Mouse (Mus musculus) embryonic facial prominence, embryonic 14.5 days (tissue): Measurements from ENCODE around the gene Pdk2. TPM values are rescaled to one million over a fixed set of nuclear protein-coding genes. Genes with fewer than 3 reads are reported as not detected.

ENCODE experiments used
- ATAC-seq: fragments of 200-750 bp; cut with Nextera tagmentation; 2 replicates; pipeline ENCODE4 v1.8.0; 2017; ENCODE audit warnings: low read depth, moderate number of reproducible peaks, moderate TSS enrichment
- DNase-seq: peaks from one replicate; pipeline ENCODE4 v3.0.0-alpha.2; 2015; ENCODE audit warnings: low spot score
- H3K27ac ChIP-seq: fragments of 300-500 bp; sonication (generic); replicated peaks from 2 replicates; pipeline ENCODE4 v1.5.1; 2014; ENCODE audit warnings: low read depth, mild to moderate bottlenecking, low read length, moderate library complexity
- H3K27me3 ChIP-seq: fragments of 300-500 bp; sonication (generic); replicated peaks from 2 replicates; pipeline ENCODE4 v1.6.1; 2014; ENCODE audit warnings: low read length; ENCODE audit not compliant: control insufficient read depth, insufficient read depth
- H3K36me3 ChIP-seq: fragments of 300-500 bp; sonication (generic); 2 replicates; pipeline ENCODE4 v1.6.1; 2014; ENCODE audit warnings: low read length, mixed read lengths; ENCODE audit not compliant: control insufficient read depth, insufficient read depth
- H3K4me1 ChIP-seq: fragments of 300-500 bp; sonication (generic); 2 replicates; pipeline ENCODE4 v1.6.1; 2014; ENCODE audit warnings: antibody characterized with exemption, low read length; ENCODE audit not compliant: control insufficient read depth, insufficient read depth
- H3K4me2 ChIP-seq: fragments of 300-500 bp; sonication (generic); 2 replicates; pipeline ENCODE4 v1.6.1; 2014; ENCODE audit warnings: low read depth, mild to moderate bottlenecking, low read length, moderate library complexity, mixed read lengths
- H3K4me3 ChIP-seq: fragments of 300-500 bp; sonication (generic); 2 replicates; pipeline ENCODE4 v1.5.1; 2014; ENCODE audit warnings: low read depth, mild to moderate bottlenecking, low read length
- H3K9ac ChIP-seq: fragments of 300-500 bp; sonication (generic); 2 replicates; pipeline ENCODE4 v1.6.1; 2014; ENCODE audit warnings: low read depth, mild to moderate bottlenecking, low read length, moderate library complexity, mixed read lengths
- H3K9me3 ChIP-seq: fragments of 300-500 bp; sonication (generic); 2 replicates; pipeline ENCODE4 v1.6.1; 2016; ENCODE audit warnings: low read length; ENCODE audit not compliant: control insufficient read depth
- WGBS: fragments of 180-500 bp; shearing (Covaris S2); extraction: QIAGEN DNeasy Blood & Tissue Kit; methylation state at CpG from one replicate; pipeline ENCODE4 v1.1.7; 2014; 5-methylcytosine and 5-hydroxymethylcytosine counted together
- polyA plus RNA-seq: library from polyadenylated mRNA; unstranded; fragments of >200 nt; fragmentation: Nextera tagmentation; extraction: Ambion mirVana; gene quantifications from 2 replicates; pipeline ENCODE4 v1.2.1, GENCODE M21; 2014

Pdk2 gene
- polyA plus RNA-seq, 1 experiment from 2014 or later, result 41.6 TPM

DNA sequence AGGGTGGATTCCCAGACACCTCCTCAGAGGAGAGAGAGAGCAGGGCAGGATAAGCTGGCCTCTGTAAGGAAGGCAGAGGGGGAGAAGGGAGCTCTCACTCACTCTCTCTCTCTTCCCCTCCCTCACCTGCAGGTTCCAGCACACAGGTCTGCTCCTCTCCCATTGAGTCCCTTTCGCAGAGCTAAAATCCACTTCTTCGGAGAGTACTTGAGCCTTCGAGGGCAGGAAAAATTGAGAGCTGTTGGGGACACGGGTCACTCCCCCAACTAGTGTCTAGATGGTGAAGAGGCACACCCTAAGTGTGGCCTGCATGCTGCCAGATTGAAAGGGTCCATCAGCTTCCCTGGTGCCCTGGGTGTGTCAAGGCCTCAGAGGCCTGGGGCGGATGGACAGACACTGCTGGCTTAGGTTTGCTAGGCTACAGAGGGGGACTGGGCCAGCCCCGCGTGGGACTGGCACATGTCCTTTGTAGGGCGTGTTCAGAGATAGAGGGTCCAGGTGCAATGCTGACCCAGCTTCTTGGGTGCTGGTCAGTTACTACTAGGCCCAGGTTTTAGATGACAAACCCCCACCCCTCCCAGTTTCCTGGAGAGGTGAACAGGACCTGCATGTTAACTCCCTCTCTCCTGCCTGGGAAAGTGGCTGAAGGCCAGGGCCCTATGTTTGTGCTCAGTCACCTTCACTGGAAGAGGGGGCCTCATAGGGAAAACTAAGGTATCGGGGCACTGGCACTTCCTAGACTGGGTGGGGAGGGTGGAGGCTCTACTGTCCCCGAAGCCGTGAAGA is 15.7 kb downstream of the Pdk2 start:
- H3K27me3 ChIP-seq, result no peaks in the 10 kb centered on the region
- no peaks in the 10 kb centered on the region for H3K4me1 ChIP-seq
- ATAC-seq, result no peak
- no peak overlapping the region for H3K4me2 ChIP-seq
- 91% methylated on average over 11 of the region's 11 CpGs for WGBS
- no peak for DNase-seq
- H3K27ac ChIP-seq, result no peak overlapping the region
- H3K9ac ChIP-seq, result no peak overlapping the region
- peaks cover 64% of the 10 kb centered on the region for H3K36me3 ChIP-seq
- H3K9me3 ChIP-seq, result no peaks in the 10 kb centered on the region
- no peak overlapping the region for H3K4me3 ChIP-seq

DNA sequence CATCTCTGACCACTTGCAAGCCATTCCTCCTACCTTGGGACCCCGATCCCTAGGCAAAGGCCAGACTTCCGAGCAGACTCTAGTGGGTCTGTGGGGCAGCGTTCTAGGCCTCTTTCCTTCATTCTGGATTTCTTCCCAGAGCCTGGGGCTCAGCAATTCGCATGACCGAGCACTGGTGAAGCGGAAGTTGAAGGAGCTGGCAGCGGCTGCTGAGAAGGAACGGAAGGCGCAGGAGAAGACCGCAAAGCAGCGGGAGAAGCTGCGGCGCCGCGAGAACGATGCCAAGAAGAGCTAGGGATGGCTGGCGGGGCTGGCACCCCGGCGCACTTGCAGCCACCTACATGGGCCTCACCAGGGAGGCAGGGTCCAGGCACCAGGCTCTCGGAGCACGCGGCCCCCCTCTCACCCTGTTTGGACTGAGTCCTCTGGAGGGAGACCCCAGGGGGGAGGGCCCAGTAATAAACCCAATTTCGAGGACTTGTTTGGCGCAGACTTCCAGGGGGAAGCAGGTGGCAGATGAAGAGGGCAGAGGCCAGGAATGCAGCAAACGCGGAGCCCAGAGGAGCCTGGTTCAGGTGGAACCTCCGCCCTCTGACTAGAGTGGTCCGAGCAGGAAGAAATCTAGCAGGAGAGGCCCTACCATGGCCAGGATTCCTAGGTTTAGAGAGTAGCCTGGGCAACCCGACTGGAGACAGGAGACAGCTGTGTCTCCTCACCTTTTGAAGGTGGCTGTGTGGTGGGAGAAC is 16.5 kb downstream of the Pdk2 start:
- Histone ChIP-seq H3K9ac (no peak overlapping the region), H3K4me3 (no peak overlapping the region), H3K9me3 (no peaks in the 10 kb centered on the region), H3K4me2 (no peak overlapping the region), H3K27me3 (no peaks in the 10 kb centered on the region), H3K36me3 (peaks cover 68% of the 10 kb centered on the region), H3K4me1 (no peaks in the 10 kb centered on the region), H3K27ac (no peak overlapping the region)
- ATAC-seq (peak; percentile 19; the same call in 1 of the 2 replicates), DNase-seq (peak; percentile 68)
- 72% methylated on average over 29 of the region's 29 CpGs for WGBS

DNA sequence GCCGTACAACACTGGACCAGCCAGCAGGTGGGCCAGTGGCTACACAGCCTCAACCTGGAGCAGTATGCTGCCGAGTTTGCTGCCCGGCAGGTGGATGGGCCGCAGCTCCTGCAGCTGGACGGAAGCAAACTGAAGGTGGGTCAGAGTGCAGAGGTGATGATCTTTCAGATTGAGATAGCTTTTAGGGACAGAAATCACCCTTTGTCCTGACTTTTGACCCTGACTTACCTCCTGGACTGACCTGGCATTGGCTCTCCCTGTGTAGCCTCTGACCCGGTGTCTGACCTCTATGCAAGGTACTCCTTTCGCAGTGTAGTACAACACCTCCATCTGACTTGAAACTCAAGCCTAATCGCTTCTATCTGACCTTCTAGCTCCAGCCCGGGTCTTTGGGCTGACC is 17.7 kb downstream of the Pdk2 start:
- H3K9ac ChIP-seq, result no peak overlapping the region
- peaks cover 76% of the 10 kb centered on the region for H3K36me3 ChIP-seq
- H3K9me3 ChIP-seq, result no peaks in the 10 kb centered on the region
- WGBS, result 95% methylated on average over 9 of the region's 9 CpGs
- H3K4me2 ChIP-seq, result no peak overlapping the region
- H3K4me1 ChIP-seq, result no peaks in the 10 kb centered on the region
- no peak overlapping the region for H3K27ac ChIP-seq
- H3K4me3 ChIP-seq, result no peak overlapping the region
- no peaks in the 10 kb centered on the region for H3K27me3 ChIP-seq
- ATAC-seq (no peak), DNase-seq (no peak)

DNA sequence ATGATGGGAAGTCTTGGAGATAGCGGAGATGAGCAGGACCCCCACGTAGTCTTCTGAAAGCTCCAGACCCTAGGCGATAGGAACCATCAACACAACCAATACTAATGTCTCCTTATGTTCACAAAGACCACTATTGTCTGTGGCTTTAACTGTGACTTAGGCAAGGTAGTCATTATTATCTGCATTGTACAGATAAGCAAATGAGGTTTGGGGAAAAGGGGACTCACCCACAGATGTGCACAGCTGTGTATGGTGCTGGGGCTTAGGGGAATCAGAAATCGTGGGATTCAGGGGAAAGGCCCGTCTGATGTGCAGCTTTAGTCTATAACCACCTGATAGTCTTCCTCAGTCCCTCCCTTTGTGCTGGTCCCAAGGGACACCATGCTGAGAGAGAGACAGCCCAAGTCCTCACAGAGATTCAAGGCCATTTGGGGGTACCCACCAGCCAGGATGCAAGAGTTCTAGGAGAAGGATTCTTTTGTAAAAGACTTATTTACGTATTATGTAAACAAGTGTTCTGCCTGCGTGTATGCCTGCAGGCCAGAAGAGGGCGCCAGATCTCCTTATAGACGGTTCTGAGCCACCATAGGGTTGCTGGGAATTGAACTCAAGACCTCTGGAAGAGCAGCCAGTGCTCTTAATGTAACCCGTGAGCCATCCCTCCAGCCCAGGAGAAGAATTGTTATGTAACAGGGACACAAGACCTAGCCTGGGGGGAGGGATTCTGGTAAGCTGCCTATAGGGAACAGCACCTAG is 18.7 kb downstream of the Pdk2 start:
- Histone ChIP-seq H3K27ac (no peak overlapping the region), H3K27me3 (no peaks in the 10 kb centered on the region), H3K9me3 (no peaks in the 10 kb centered on the region), H3K9ac (no peak overlapping the region), H3K36me3 (peaks cover 77% of the 10 kb centered on the region), H3K4me2 (no peak overlapping the region), H3K4me1 (no peaks in the 10 kb centered on the region), H3K4me3 (no peak overlapping the region)
- ATAC-seq, result no peak
- no peak for DNase-seq
- 79% methylated on average over 10 of the region's 10 CpGs for WGBS

GRCm38 (mm10) chr11:95015484-95015883 is 25.7 kb downstream of the Pdk2 start:
- H3K9ac ChIP-seq, result no peak overlapping the region
- peaks cover 17% of the 10 kb centered on the region for H3K4me1 ChIP-seq
- no peak overlapping the region for H3K4me2 ChIP-seq
- WGBS, result 64% methylated on average over 3 of the region's 3 CpGs
- ATAC-seq, result no peak
- H3K36me3 ChIP-seq, result peaks cover 38% of the 10 kb centered on the region
- H3K27me3 ChIP-seq, result no peaks in the 10 kb centered on the region
- H3K27ac ChIP-seq, result no peak overlapping the region
- DNase-seq, result no peak
- H3K9me3 ChIP-seq, result no peaks in the 10 kb centered on the region
- H3K4me3 ChIP-seq, result no peak overlapping the region

DNA sequence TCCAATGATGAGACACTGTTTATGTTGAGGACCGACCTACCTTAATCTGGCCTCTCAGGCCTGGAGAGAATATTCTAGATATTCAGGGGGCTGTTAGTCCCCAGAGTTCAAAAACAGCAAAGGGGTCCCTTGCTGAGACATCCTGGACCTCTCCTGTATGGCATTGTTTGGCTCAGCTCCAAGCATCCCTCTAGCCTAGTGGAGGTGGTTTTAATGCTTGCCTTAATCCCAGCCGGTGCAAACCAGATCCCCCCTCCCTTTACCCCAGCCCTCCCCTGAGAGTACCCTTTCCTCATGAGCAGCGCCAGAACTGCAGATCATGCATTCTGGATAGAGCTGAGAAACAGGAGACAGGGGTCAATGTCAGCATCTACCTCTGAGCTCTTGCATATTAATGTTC is 28.7 kb downstream of the Pdk2 start:
- no peak for DNase-seq
- no peaks in the 10 kb centered on the region for H3K9me3 ChIP-seq
- H3K27me3 ChIP-seq, result no peaks in the 10 kb centered on the region
- WGBS, result 26% methylated on average over 3 of the region's 3 CpGs
- no peak overlapping the region for H3K27ac ChIP-seq
- no peak for ATAC-seq
- H3K4me2 ChIP-seq, result peak overlapping the region; percentile 69
- H3K4me3 ChIP-seq, result no peak overlapping the region
- peak overlapping the region; percentile 85; the same call in 1 of the 2 replicates for H3K9ac ChIP-seq
- peaks cover 30% of the 10 kb centered on the region for H3K4me1 ChIP-seq
- H3K36me3 ChIP-seq, result peaks cover 18% of the 10 kb centered on the region; the same call in 1 of the 2 replicates

DNA sequence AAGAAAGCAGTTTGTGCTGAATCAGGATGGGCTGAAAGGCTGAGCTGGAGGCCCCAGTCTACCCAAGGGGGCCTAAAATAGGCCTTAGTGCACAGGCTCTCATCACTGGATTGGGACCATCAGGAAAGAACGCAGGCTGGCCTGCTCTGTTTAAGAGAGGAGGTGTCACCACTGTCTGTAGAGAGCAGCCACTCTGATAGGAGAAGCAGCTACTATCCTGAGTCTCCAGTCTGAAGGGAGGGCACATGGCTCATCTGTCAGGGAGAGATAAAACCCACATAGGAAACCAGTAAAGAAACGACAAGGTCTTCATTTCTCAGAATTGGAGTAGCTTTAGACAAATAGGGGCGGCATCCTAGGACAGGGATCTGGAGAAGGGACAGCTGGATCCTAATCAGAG is 29.1 kb downstream of the Pdk2 start:
- peak overlapping the region; percentile 85; the same call in 1 of the 2 replicates for H3K9ac ChIP-seq
- peak overlapping the region; percentile 69 for H3K4me2 ChIP-seq
- no peak overlapping the region for H3K27ac ChIP-seq
- H3K27me3 ChIP-seq, result no peaks in the 10 kb centered on the region
- ATAC-seq (no peak), DNase-seq (no peak)
- H3K9me3 ChIP-seq, result no peaks in the 10 kb centered on the region
- H3K36me3 ChIP-seq, result peaks cover 14% of the 10 kb centered on the region; the same call in 1 of the 2 replicates
- H3K4me1 ChIP-seq, result peaks cover 34% of the 10 kb centered on the region
- H3K4me3 ChIP-seq, result peak overlapping the region; percentile 81
- WGBS, result 61% methylated on average over 3 of the region's 3 CpGs

DNA sequence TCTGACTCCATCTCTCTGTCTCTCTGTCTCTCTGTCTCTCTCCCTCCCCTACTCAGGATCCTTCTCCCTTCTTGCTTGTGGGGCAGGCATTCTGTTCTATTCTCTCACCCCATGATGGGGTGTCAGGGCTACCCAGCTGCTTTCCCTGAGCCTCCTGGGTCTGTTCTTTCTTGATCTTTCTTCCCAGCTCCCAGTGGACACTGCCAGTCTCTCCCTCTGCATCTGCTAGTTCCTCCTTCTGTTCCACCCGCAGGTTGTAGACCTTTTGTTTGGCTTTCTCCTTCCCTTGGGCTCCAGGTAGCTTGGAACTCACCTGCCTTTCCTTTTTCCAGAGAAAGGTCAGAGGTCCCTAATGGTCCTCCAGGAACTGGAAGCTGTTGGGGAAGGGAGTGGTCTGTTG is 29.7 kb downstream of the Pdk2 start:
- no peak for ATAC-seq
- H3K9me3 ChIP-seq, result no peaks in the 10 kb centered on the region
- peaks cover 12% of the 10 kb centered on the region; the same call in 1 of the 2 replicates for H3K36me3 ChIP-seq
- DNase-seq, result no peak
- 28% methylated on average over 1 of the region's 1 CpGs for WGBS
- H3K4me1 ChIP-seq, result peaks cover 37% of the 10 kb centered on the region
- H3K27me3 ChIP-seq, result no peaks in the 10 kb centered on the region
- H3K4me2 ChIP-seq, result peak overlapping the region; percentile 69
- H3K9ac ChIP-seq, result peak overlapping the region; percentile 85
- H3K4me3 ChIP-seq, result peak overlapping the region; percentile 81
- peak overlapping the region; percentile 8 for H3K27ac ChIP-seq
